Mouse (Mus musculus): ENCODE measurements around the gene Olfr1104.

Olfr1104 gene

DNA sequence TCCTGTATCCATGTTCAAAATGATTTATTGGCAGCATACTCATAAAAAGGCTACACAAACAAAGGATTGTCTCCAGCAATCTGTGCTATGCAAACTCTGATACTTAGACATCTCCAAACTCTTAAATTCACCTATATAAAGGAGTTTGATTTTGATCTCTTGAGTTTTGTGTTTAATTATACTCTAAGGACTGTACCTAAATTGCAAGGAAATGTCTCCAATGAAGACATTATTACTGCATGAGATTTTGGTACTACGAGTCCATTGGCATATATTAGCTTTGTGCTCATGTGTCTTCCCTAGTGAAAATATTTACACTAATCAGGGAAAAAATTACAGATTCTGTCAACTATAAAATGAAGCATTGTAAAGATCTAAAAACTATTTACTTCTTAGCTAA, at the start of gene Olfr1104:
TSS of gene Olfr1104 (minus strand) at position 101 of the 400 bp plus-strand sequence.
- no peak for DNase-seq (ENCODE audit: low spot score)

DNA sequence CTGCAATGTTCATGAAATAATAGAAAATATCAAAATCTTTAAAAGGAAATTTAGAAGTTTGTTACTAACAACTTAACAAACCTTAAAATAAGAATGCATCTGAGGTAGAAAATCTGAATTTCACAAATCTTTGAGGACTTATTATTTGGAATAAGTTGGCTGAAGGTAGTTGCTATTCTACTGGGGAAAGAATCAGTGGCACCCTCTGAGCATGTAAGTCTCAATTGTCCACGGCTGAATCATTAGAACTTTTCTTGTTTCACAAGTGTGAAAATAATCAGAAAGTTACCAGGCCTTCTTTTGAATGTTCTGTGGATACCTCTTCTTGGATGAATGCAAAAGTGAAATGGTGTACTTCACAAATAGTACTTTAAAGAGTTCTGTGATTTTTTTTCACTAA, 48.8 kb upstream of the Olfr1104 start, which contains the start of gene Olfr1107:
TSS of gene Olfr1107 (minus strand) at position 101 of the 400 bp plus-strand sequence.
- no peak for DNase-seq (ENCODE audit: low spot score)

DNA sequence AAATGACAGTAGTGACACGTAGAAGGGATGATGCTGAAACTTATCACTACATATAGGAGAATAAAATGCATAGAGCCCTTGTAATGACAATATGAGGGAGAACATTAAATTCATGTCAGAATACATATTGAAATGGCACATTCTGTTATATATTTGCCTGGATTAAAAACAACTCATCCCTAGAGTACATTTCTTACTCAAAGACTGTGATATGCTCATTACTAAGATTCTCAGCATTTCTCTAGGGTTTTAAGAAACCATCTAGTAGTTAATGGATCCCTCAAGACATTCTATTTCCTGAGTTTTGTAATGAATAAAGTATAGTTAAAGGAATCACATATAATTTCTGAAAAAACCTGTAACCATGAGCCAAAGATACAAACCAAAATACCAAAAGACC, 25.3 kb upstream of the Olfr1104 start, which contains the start of gene Olfr1106:
TSS of gene Olfr1106 (minus strand) at position 101 of the 400 bp plus-strand sequence.
- DNase-seq (ENCODE audit: low spot score), result no peak

DNA sequence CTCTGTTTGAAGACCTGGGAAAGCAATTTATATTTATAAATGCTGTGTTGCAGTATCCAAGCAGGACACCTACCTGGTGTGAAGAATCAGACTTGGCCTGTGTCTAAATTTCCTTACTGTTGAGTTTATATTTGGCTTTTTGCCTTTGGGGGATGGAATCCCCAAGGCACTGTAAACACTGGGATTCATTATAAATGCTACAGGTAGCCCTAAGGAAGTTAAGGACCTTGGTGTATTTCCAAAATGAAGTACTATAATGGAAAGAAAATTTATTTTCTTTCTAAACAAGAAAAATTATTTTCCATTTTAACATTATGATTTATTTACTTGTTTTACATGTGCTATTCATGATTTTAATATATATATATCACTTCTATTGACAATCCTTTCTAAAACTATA, 9.6 kb upstream of the Olfr1104 start, which contains the start of gene Olfr1105:
TSS of gene Olfr1105 (minus strand) at position 101 of the 400 bp plus-strand sequence.
- DNase-seq (ENCODE audit: low spot score), result no peak

DNA sequence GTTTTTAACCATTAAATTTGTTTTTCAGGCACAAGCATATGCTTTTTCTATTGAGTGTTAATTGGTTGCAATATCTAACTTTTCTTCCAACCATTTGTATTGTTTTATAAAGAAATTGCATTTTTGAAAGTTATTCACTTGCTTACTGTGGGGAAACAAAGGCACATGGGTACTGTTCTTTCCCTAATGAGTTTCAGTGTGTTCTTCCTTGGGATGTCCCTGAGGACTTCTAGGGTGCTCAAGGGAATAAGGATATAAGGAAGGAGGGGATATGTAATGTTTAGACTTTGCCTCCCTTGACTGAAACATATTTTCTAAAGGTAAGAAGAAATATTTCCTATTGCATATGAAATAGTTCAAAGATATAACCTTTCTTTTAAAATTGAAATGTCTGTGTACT, 28.8 kb downstream of the Olfr1104 start, which contains the start of gene Olfr1102:
TSS of gene Olfr1102 (plus strand) at position 301 of the 400 bp plus-strand sequence.
- no peak for DNase-seq (ENCODE audit: low spot score)

DNA sequence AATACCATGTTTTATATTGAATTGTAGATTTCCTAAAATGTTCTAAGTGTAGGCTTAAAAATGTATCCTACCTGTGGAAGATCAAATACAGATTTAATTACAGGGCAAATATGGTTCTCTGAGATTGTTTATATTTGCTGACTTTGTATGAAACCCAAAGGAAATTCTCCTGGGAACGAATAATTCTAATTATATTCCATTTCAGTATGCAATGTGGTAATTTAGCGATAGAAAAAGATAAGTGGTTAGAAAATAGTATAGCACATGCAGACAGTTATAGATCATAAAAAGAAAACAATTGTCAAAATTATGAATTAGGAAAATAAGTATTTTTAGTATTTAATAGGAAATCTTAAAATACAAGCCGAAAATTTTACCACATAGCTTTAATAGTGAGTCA, 35.8 kb downstream of the Olfr1104 start, which contains the start of gene Olfr1101:
TSS of gene Olfr1101 (minus strand) at position 101 of the 400 bp plus-strand sequence.
- DNase-seq (ENCODE audit: low spot score), result no peak

DNA sequence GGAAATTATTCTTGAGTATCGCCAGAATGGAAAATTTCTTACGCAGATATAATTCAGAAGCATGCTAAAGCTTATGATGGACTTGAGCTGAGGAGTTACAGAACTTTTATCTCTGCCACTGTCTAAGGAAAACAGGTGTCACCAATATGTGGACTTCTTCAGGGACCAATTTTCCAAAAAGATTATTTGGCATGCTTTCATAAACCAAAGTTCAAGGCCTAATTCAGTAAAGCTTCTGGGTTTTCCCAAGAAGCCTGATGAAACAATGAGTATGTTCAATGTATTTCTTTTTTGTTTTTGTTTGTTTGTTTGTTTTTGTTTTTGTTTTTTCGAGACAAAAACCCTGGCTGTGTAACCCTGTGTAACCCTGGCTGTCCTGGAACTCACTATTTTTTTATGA, 47.0 kb downstream of the Olfr1104 start, which contains the start of gene Olfr1100:
TSS of gene Olfr1100 (minus strand) at position 101 of the 400 bp plus-strand sequence.
- DNase-seq (ENCODE audit: low spot score), result no peak

Data from retina, embryonic 14.5 days (tissue).